Mouse (Mus musculus) retina, embryonic 14.5 days (tissue): ENCODE data around the gene Hes5.

Experiments used
- DNase-seq: peaks from one replicate; pipeline ENCODE4 v3.0.0-alpha.2; 2015; ENCODE audit warnings: low spot score

Gene Hes5

DNA sequence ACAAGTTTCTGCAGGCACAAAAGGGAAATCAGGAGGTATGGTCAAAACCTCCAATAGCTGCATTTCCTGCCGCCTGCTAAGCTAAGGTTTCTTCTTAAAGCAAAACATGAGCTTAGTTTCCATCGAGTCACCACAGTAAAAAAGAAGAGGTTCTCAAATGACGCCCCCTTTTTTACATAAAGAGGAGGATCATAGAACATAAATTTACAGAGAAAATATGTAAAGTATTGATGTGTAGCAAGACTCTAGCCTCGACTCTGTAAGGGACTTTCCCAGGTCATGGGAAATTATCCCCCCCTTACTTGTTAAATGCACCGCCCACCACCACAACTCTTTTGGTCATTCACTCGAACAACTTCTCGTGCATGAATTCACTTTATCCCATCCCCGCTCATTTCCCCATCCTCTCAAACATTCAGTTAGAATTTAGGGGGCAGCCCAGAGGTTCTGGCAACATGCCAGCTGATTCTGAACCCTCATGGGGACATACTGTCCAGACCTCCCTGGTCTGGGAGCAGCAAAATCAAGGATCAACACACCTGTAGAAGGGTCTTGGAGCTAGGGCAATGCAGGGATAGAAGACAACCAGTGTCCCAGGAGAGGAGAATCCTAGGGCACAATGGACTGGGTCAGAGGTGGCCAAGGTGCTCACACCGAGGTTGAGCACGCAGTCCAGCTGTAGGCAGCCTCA is 17.9 kb upstream of the Hes5 start:
- DNase-seq: no peak

GRCm38 (mm10) chr4:154943323-154944039 is 17.2 kb upstream of the Hes5 start:
- no peak for DNase-seq

- peak; percentile 95 for DNase-seq
Measured at GRCm38 (mm10) chr4:154944121-154944590, 16.6 kb upstream of the Hes5 start.

GRCm38 (mm10) chr4:154946319-154946718 is 14.4 kb upstream of the Hes5 start:
- DNase-seq: peak; percentile 89

DNA sequence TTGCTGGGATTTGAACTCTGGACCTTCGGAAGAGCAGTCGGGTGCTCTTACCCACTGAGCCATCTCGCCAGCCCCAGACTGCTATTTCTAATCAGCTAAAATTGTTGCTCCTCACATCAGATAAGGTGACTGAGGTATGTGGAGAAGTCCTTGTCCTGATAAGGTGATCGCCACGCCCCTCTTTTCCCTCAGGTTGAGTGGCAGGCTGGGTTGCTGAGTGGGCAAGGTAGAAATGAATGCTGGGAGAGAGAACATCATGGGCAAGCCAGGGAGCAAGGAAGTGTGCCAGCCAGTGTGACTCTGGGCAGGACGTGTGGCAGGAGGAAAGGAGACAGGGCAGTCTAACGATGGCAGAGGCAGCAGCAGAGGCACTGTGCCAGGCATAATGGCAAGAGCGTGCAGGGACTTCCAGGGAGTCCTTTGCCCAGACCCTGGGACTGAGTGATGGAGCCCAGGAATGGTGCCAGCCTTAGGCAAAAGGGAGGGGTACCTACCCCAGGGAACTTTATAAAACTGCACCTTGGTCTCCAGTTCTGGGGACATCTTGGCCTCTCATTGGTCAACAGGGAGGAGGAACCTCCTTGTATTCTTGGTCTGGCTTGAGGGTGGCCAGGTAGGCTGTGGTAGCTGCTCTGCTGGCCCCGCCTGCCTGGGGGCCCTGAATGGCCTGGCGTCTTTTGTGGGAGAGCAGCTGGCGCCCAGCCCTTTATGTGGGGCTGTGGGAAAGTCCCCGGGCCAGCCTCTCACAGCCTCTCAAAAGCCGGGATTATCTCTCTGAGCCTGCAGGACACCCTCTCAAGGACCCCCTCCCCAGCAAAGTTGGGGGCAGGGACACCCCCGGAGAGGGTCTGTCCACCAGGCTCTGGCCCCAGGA is 12.4 kb upstream of the Hes5 start:
- no peak for DNase-seq

- no peak for DNase-seq
Measured at GRCm38 (mm10) chr4:154948940-154949588, 11.7 kb upstream of the Hes5 start.

- DNase-seq: peak; percentile 70
Measured at GRCm38 (mm10) chr4:154949589-154949982, 11.1 kb upstream of the Hes5 start.

GRCm38 (mm10) chr4:154952461-154953241 is 8.1 kb upstream of the Hes5 start:
- DNase-seq: peak; percentile 88

DNA sequence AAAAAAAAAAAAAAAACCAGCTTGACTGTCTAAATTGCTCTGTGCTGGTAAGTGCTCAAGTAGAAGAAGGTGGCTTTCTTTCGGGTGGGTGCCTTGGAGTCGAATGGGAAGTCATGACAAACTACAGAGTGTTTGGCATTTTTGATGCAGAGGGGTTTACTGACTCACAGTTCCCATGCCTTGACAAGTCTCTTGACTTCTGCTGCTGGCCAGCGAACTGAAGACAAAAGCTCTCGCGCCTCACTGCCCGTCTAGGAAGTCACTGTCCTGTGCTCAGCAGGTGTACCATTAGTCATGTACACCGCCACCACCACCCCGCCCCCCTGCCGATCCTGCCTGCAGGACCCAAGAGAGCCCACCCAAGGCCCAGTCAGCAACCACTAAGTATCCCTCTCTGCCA is 4.1 kb upstream of the Hes5 start:
- no peak for DNase-seq

DNA sequence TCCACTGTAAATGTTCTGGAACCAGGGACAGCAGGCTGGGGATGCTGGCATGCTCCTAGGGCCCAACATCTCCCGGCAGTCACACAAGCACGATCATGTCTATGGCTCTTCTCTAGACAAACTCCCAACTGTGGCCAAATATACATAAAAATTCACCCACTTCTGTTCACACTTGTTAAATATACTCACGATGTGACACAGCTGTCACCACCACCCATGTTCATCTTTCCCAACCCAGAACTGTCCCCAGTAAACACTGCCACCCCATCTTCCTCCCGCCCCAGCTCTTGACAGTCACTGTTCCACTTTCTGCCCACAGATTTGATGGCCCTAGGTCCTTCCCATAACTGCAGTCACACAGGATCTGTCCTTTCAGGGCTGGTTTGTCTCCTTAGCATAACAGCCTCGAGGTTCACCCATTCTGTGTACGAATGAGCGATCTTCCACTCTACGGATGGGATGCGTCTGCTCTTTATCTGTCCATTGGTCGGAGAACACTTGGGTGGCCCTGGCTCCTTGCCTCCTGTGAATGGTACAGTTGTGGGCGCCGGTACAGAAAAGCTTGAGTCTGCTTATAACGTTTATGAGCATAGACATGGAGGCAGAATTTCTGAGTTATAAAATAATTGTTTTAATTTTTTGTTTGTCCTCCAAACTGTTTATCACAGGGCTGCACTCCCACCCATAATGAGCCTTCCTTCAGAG is 3.3 kb upstream of the Hes5 start:
- DNase-seq: no peak

DNA sequence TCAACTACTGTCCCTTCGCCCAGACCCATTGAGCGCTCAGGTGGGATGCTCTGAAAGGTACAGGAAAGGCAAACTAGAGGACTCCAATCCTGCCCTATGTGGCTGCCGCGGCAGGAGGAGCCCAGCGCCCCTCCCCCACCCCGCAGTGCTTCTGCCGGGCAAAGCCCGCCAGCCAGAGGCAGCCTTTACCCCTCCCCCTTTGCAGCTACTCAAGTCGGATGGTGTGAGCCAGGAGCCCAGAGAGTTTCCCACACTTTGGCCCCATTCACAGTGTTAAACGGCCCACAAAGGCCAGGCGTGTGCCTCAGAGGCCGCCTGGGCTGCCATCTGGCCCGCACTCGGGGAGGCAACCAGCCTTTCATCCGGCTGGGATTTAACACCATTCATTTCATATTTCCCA is 2.6 kb upstream of the Hes5 start:
- DNase-seq: peak; percentile 96

DNA sequence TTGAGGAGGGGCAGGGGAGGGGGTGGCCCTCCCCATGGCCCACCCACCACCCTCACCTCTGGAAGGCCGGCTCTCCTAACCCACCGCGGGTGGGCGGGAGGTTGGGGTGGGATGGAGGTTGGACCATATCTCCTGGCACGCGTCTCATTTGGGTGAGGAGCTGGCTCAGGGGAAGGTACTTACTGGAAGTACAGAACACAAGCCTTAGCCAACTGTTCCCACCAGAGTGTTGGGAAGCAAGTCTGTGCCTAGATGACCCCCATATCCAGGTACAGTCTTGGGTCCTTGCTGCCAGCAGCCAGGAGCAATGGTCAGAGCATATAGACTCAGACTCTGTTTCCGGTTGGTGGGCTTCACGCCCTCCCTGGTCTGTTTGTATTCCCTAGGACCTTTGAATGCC is 2.1 kb upstream of the Hes5 start:
- no peak for DNase-seq

GRCm38 (mm10) chr4:154960021-154960689 is 568 bp upstream of the Hes5 start:
- no peak for DNase-seq

DNA sequence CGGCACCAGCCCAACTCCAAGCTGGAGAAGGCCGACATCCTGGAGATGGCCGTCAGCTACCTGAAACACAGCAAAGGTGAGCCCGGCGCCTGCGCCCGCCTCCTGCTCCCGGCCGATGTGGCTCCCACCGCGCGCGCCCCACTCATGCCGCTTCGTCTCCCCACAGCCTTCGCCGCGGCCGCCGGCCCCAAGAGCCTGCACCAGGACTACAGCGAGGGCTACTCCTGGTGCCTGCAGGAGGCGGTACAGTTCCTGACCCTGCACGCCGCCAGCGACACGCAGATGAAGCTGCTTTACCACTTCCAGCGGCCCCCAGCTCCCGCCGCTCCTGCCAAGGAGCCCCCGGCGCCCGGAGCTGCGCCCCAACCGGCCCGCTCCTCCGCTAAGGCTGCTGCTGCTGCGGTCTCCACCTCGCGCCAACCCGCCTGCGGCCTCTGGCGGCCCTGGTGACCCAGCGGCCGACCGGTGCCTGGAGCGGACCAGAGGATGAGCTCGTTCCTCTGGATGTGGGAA is 559 bp downstream of the Hes5 start:
- no peak for DNase-seq

GRCm38 (mm10) chr4:154961911-154962310 is 1.2 kb downstream of the Hes5 start:
- DNase-seq: no peak

DNA sequence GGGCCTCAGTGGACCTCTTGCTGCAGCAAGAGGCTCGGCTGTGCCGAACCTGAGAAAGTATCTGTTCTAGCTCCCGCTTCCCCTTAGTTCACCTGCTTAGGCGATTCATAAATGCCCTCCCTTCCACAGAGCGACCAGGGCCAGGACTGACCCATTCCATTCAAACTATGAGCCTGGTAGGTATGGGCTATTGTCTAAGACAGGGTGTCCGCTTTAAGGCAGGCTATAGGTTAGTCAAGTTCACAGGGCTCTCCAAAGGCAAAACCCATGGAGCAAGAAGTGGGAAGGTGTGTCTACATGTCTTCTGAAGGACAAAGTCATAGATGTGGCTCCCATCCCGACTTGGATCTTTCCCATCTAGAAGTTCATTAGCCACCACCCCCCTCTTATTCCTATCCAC is 2.0 kb downstream of the Hes5 start:
- no peak for DNase-seq

- DNase-seq: no peak
Measured at GRCm38 (mm10) chr4:154963190-154963836, 2.6 kb downstream of the Hes5 start.

- DNase-seq: peak; percentile 97
Measured at GRCm38 (mm10) chr4:154963901-154964580, 3.3 kb downstream of the Hes5 start, which contains the start of gene Pank4. TSS of gene Pank4 (plus strand) at chr4:154964123.
